Mouse (Mus musculus) midbrain, embryonic 15.5 days (tissue): ENCODE measurements around the gene Mgp. TPM values are rescaled to one million over a fixed set of nuclear protein-coding genes. Genes with fewer than 3 reads are reported as not detected.
"Not testable (repeated sequence)": the region's sequence is repeated elsewhere in the genome, so short reads cannot be mapped to it uniquely, and the experiment has no call there.

ENCODE experiments used
- ATAC-seq: fragments of 200-750 bp; cut with Nextera tagmentation; replicated peaks from 2 replicates; pipeline ENCODE4 v1.8.0; 2017; ENCODE audit warnings: moderate TSS enrichment
- H3K27ac ChIP-seq: fragments of 300-500 bp; sonication (generic); 2 replicates; pipeline ENCODE4 v1.5.1; 2015; ENCODE audit warnings: mild to moderate bottlenecking, inconsistent platforms
- H3K27me3 ChIP-seq: fragments of 300-500 bp; sonication (generic); replicated peaks from 2 replicates; pipeline ENCODE4 v1.6.1; 2015; ENCODE audit warnings: inconsistent platforms
- H3K36me3 ChIP-seq: fragments of 300-500 bp; sonication (generic); replicated peaks from 2 replicates; pipeline ENCODE4 v1.6.1; 2015; ENCODE audit warnings: inconsistent platforms
- H3K4me1 ChIP-seq: fragments of 300-500 bp; sonication (generic); 2 replicates; pipeline ENCODE4 v1.6.1; 2015; ENCODE audit warnings: inconsistent platforms
- H3K4me2 ChIP-seq: fragments of 300-500 bp; sonication (generic); 2 replicates; pipeline ENCODE4 v1.6.1; 2015; ENCODE audit warnings: inconsistent platforms, mild to moderate bottlenecking, moderate library complexity
- H3K4me3 ChIP-seq: fragments of 300-500 bp; sonication (generic); 2 replicates; pipeline ENCODE4 v1.5.1; 2015; ENCODE audit warnings: mild to moderate bottlenecking, inconsistent platforms
- H3K9ac ChIP-seq: fragments of 300-500 bp; sonication (generic); 2 replicates; pipeline ENCODE4 v1.6.1; 2015; ENCODE audit warnings: mild to moderate bottlenecking, inconsistent platforms
- H3K9me3 ChIP-seq: fragments of 300-500 bp; sonication (generic); 2 replicates; pipeline ENCODE4 v1.6.1; 2016; ENCODE audit warnings: inconsistent platforms
- WGBS: fragments of 180-500 bp; shearing (Covaris S2); methylation state at CpG from one replicate; pipeline ENCODE4 v1.1.7; 2015; ENCODE audit warnings: mixed read lengths; 5-methylcytosine and 5-hydroxymethylcytosine counted together
- polyA plus RNA-seq: library from polyadenylated mRNA; unstranded; fragments of >200 nt; fragmentation: Nextera tagmentation; extraction: Ambion mirVana; gene quantifications from 2 replicates; pipeline ENCODE4 v1.2.1, GENCODE M21; 2015

Gene Mgp
- polyA plus RNA-seq, 1 experiment from 2014 or later, result 14.8 TPM

DNA sequence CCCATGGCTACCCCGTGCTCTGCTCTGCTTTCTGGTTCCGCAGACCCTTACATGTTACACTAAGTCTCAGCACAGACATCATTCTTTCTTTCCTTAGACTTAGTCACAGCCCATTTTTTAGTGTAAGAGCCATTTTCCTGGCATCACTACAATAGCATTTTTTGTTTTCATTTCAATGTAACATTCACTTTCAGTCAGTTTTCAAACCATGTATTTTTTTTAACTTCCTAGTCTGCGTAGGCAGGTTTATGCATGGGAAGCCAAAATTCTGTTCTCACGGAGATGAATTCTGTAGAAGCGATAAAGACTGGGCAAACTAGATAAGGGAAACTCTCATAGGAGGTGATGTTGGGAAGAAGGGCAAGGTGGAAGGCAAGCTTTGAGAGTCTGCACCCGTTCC is 13.9 kb upstream of the Mgp start:
- ATAC-seq, result no peak
- Histone ChIP-seq H3K9ac (no peak overlapping the region), H3K4me1 (no peaks in the 10 kb centered on the region), H3K4me2 (no peak overlapping the region), H3K9me3 (no peaks in the 10 kb centered on the region), H3K27me3 (no peaks in the 10 kb centered on the region), H3K4me3 (no peak overlapping the region), H3K36me3 (no peaks in the 10 kb centered on the region), H3K27ac (no peak overlapping the region)
- WGBS, result 91% methylated on average over 6 of the region's 6 CpGs

DNA sequence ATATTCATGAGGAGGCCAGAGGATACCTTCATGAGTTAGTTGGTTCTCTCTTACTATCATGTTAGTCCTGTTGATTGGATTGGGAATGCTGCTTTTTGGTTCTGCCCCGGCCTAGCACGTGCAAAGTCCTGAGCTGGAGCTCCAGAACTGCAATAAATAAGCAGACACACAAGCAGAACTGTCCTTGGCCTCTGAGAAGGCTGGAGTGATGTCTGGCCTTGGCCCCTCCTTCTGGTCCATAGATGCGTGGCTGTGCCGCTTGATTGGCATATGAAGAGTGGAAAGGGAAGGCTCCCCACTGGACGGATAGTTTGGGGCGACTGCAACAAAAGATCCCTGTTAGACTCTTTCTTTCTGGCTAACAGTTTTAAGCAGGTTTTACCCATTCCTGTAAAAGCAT is 13.4 kb upstream of the Mgp start:
- Histone ChIP-seq H3K4me2 (no peak overlapping the region), H3K27me3 (no peaks in the 10 kb centered on the region), H3K4me3 (no peak overlapping the region), H3K9me3 (no peaks in the 10 kb centered on the region), H3K27ac (no peak overlapping the region), H3K9ac (no peak overlapping the region), H3K36me3 (no peaks in the 10 kb centered on the region), H3K4me1 (no peaks in the 10 kb centered on the region)
- WGBS, result 85% methylated on average over 6 of the region's 6 CpGs
- no peak for ATAC-seq

DNA sequence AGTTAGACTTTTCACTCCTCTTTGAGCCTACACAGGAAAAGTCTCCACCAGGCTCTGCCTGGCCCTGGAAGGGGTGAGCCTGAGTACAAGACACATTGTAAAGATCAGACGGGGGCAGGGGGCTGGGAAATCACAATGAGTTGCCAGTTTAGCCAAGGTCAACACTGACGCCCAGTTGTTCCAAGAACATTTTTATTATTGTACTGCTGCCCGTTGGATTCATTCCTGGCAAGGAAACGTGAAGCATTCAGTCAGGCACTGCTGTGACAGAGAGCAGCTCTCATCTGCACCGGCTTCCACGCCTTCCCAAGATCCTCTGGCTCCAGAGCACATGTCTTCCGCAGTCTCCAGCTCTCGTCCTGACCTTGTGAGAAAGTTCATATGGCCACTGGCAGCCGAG is 12.2 kb upstream of the Mgp start:
- no peaks in the 10 kb centered on the region for H3K4me1 ChIP-seq
- H3K36me3 ChIP-seq, result no peaks in the 10 kb centered on the region
- no peaks in the 10 kb centered on the region for H3K9me3 ChIP-seq
- H3K9ac ChIP-seq, result no peak overlapping the region
- no peak overlapping the region for H3K4me2 ChIP-seq
- ATAC-seq, result no peak
- H3K27ac ChIP-seq, result no peak overlapping the region
- H3K27me3 ChIP-seq, result no peaks in the 10 kb centered on the region
- H3K4me3 ChIP-seq, result no peak overlapping the region
- 81% methylated on average over 9 of the region's 9 CpGs for WGBS

DNA sequence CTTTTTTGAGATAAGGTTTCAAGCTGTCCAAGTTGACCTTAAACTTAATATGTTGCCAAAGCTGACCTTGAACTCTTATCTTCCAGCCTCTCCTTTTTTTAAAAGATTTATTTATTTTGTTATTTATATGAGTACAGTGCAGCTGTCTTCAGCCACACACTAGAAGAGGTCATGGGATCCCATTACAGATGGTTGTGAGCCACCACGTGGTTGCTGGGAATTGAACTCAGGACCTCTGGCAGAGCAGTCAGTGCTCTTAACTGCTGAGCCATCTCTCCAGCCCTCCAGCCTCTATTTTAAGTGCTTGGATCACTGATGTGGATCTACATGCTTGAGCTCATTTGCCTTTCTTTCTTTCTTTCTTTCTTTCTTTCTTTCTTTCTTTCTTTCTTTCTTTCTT is 9.1 kb upstream of the Mgp start:
- H3K9me3 ChIP-seq, H3K27ac ChIP-seq, ATAC-seq, H3K4me2 ChIP-seq, H3K27me3 ChIP-seq, H3K4me1 ChIP-seq, H3K36me3 ChIP-seq, H3K4me3 ChIP-seq, H3K9ac ChIP-seq: not testable (repeated sequence)
- WGBS, result 52% methylated on average over 1 of the region's 1 CpGs

DNA sequence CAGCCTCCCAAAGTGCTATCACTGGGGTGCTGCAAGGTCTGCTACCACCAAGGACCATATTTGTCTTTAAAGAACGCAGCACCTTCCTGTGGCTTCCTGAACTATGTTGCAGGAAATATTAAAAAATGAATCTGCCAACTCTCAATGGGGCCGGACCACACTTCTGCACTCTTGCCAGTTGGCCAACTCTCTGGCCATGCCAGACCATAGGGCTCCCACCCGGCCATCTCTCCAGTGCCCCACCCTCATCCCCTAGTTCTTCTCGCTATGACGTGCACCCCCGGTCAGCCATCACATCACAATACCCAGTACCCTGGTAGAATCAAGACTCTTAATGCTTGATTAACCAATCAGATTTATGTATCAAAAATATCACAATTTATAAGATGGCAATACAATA is 8.3 kb upstream of the Mgp start:
- Histone ChIP-seq H3K4me3 (no peak overlapping the region), H3K4me1 (no peaks in the 10 kb centered on the region), H3K9ac (no peak overlapping the region), H3K27ac (no peak overlapping the region), H3K36me3 (no peaks in the 10 kb centered on the region), H3K4me2 (no peak overlapping the region), H3K9me3 (no peaks in the 10 kb centered on the region), H3K27me3 (no peaks in the 10 kb centered on the region)
- WGBS, result 93% methylated on average over 6 of the region's 6 CpGs
- no peak for ATAC-seq

DNA sequence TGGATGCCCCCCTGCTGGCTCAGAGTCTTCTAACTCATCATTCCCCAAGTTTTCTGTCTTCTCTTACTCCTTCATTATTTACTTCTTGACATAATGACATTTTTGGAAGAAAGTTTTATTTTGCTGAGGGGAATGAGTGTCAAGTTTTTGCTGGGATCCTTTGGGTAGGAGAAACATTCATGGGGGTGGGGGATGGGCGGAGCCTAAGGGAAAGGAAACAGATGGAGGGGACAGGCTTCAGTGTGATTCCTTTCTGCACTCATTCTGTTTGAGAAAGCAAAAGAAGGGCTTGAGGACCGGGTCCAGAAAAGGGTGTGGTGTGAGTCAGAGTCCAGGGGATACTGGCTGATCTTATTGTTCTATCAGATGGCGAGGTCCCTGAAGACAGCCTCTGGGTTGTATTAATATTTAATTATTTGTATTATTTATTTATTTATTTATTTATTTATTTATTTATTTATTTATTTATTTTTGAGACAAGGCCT is 7.8 kb upstream of the Mgp start:
- Histone ChIP-seq H3K27ac (no peak overlapping the region), H3K9ac (no peak overlapping the region), H3K9me3 (no peaks in the 10 kb centered on the region), H3K4me1 (no peaks in the 10 kb centered on the region), H3K4me3 (no peak overlapping the region), H3K27me3 (no peaks in the 10 kb centered on the region), H3K36me3 (no peaks in the 10 kb centered on the region), H3K4me2 (no peak overlapping the region)
- WGBS, result 81% methylated on average over 3 of the region's 3 CpGs
- no peak for ATAC-seq

DNA sequence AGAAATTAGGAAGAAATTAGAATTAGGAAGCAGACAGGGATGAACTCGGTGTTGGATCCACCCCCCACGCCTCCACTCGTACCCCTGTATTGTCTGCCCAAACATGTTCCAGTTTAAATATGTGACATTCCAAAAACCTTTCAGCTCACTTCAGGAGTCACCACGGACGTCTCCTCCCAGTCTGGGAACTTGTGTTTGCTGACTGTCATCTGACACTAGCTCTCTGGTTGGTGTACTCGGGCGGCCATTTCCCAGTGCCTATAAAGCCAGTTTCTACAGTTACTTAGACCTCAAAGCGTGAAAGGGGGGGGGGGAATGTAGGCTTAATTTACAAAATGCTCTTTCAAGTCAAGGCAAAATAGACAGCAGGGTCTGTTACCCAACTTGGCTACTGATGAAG is 6.1 kb upstream of the Mgp start:
- Histone ChIP-seq H3K4me1 (no peaks in the 10 kb centered on the region), H3K27me3 (no peaks in the 10 kb centered on the region), H3K9me3 (no peaks in the 10 kb centered on the region)

DNA sequence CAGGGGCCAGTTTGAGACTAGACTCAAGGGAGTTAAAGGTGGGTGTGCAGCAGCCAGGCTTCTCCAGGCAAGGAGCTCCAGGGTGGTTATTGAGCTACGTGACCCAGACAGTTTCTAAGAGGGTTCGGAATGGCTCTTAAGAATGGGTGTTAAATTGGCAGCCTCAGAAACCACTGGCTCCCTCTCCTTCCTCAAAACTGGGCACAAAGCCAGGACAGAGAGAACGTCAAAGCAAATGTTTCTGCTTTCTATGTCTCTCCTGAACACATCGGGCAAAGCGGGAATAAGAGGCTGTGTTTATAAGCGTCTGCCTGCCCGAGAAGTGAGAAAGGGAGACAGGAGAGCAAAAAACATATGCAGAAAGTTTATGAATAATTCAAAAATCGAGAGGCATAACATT is 1.0 kb downstream of the Mgp start:
- Histone ChIP-seq H3K4me1 (no peaks in the 10 kb centered on the region; the same call in 1 of the 2 replicates), H3K9me3 (no peaks in the 10 kb centered on the region), H3K4me3 (no peak overlapping the region), H3K36me3 (no peaks in the 10 kb centered on the region), H3K9ac (no peak overlapping the region), H3K27me3 (no peaks in the 10 kb centered on the region), H3K27ac (no peak overlapping the region), H3K4me2 (no peak overlapping the region)
- 42% methylated on average over 8 of the region's 8 CpGs for WGBS
- ATAC-seq, result no peak

More for the DNA sequence above, 6.1 kb upstream of the Mgp start:
- no peaks in the 10 kb centered on the region for H3K36me3 ChIP-seq
- no peak overlapping the region for H3K4me2 ChIP-seq
- no peak for ATAC-seq
- 78% methylated on average over 8 of the region's 8 CpGs for WGBS
- H3K4me3 ChIP-seq, result no peak overlapping the region
- H3K9ac ChIP-seq, result no peak overlapping the region
- no peak overlapping the region for H3K27ac ChIP-seq

DNA sequence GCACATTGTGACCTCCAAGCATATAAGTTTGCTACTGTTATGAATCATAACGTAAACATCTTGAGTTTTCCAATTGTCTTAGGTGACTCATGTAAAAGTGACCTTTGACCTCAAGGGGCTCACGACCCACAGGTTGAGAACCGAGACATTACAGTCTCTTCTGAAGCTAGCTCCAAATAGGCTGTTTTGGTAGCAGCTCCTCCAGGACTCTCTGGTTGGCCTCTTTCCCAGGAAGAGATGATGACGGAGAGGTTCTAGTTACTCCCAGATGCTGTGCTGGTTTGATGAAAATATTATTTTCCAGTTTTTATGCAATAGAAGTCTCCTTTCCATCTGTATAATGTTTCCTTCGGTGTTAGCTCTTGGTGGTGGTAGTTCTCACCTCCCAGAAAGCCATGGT is 6.7 kb downstream of the Mgp start:
- H3K4me2 ChIP-seq, result no peak overlapping the region
- ATAC-seq, result no peak
- no peaks in the 10 kb centered on the region for H3K27me3 ChIP-seq
- H3K27ac ChIP-seq, result no peak overlapping the region
- H3K9me3 ChIP-seq, result no peaks in the 10 kb centered on the region
- H3K4me1 ChIP-seq, result no peaks in the 10 kb centered on the region
- H3K4me3 ChIP-seq, result no peak overlapping the region
- WGBS, result 85% methylated on average over 5 of the region's 5 CpGs
- no peaks in the 10 kb centered on the region for H3K36me3 ChIP-seq
- no peak overlapping the region for H3K9ac ChIP-seq

DNA sequence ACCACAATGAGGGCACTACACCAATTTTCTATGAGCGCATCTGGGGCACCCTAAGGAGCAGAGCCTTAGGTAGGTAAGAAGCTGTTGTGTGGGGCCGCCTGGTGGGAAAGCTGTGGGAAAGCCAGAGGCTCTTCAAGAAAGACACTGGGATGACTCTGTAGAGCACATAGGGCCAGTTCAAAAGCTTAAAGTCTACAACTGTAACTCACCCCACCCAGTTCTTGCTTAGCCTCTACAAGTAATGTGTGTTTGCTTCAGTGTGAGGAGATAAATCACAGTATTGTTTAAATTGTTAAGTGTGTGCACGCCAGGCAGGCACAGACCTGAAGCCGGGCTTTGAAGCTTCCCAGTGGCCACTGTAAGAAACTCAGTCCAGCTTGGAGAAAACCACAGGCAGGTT is 9.5 kb downstream of the Mgp start:
- no peak for ATAC-seq
- Histone ChIP-seq H3K27me3 (no peaks in the 10 kb centered on the region), H3K9ac (no peak overlapping the region), H3K4me3 (no peak overlapping the region), H3K27ac (no peak overlapping the region), H3K9me3 (no peaks in the 10 kb centered on the region), H3K4me2 (no peak overlapping the region), H3K4me1 (no peaks in the 10 kb centered on the region), H3K36me3 (no peaks in the 10 kb centered on the region)
- 83% methylated on average over 4 of the region's 4 CpGs for WGBS

DNA sequence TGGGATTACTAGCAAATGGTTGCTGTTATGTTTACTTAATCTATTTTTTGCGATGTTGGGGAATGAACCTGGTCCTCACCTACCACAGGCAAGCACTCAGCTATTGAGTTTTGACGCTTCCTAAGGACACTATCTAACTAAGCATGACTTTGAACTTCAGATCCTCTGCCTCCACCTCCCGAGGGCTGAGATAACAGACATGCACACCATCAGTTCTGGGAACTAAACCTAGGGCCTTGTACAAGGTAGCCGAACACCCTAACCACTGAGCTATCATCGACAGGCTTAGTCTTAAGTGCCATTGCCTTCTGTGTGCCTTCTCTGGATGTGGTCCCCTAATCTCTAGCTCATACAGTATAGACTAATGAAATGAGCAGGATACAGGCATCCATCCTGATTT is 10.3 kb downstream of the Mgp start:
- Histone ChIP-seq H3K9me3 (no peaks in the 10 kb centered on the region), H3K9ac (no peak overlapping the region), H3K36me3 (no peaks in the 10 kb centered on the region), H3K4me2 (no peak overlapping the region), H3K4me3 (no peak overlapping the region), H3K27me3 (no peaks in the 10 kb centered on the region), H3K27ac (no peak overlapping the region), H3K4me1 (no peaks in the 10 kb centered on the region)
- no peak for ATAC-seq
- WGBS, result 92% methylated on average over 5 of the region's 5 CpGs

DNA sequence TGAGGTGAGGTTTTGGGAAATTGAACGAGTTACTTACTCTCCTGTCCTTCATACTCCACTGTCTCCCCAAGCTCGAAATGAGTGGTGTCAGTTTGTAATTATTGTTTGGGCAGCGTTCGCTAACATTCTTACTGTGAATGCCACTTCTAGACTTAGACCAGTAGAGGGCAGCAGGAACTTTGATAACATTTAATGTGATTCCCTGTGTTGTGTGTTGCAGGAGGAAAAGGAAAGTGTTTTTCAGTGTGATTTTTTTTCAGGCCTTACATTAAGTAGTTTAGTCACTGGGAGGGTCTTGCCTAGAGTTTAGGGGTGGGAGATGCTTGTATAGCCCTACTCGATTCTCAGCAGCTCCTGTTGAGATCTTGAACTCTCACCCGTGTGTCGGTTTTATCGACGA is 14.6 kb downstream of the Mgp start:
- no peak overlapping the region for H3K4me3 ChIP-seq
- peak; percentile 43; the same call in 1 of the 2 replicates for ATAC-seq
- no peaks in the 10 kb centered on the region for H3K4me1 ChIP-seq
- no peak overlapping the region for H3K9ac ChIP-seq
- H3K4me2 ChIP-seq, result no peak overlapping the region
- no peaks in the 10 kb centered on the region for H3K27me3 ChIP-seq
- WGBS, result 49% methylated on average over 9 of the region's 9 CpGs
- no peaks in the 10 kb centered on the region for H3K36me3 ChIP-seq
- H3K27ac ChIP-seq, result no peak overlapping the region
- H3K9me3 ChIP-seq, result no peaks in the 10 kb centered on the region

DNA sequence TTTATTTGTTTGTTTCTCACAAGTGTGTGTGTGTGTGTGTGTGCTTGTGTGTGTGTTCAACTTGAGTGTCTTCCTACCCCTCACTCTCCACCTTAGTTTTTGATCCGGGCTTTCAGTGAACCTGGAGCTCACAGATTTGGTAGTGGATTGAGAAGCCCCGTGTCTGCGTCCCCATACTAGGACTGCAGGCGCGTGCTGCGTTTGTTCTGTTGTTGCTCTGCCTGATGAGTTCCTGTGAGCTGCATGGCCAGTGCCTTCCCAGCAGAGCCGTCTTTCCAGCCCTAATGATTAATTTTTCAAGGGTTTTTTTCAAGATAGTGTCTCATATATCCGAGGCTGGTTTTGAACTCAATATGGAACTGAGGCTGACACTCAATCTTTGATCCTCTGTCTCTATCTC is 17.2 kb downstream of the Mgp start:
- no peaks in the 10 kb centered on the region for H3K36me3 ChIP-seq
- 82% methylated on average over 8 of the region's 8 CpGs for WGBS

DNA sequence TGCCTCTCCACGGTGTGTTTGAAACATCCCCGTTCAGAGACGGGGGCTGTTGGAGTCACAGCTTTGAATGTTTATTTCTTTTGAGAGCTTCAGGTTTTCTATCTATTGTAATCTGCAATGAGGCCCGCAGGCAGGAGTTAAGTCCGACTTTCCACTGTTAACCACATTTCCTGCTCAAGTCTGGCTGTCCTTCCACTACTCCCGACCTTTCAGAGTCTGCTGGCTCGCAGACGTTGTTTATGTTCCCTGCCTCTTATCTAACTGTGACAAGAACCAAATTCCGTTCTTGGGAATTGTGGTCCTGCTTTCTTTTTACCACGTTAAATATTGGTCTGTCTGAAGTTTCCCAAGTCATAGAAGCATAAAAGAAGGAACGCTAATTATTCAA is 17.8 kb downstream of the Mgp start:
- Histone ChIP-seq H3K9me3 (no peaks in the 10 kb centered on the region), H3K27me3 (no peaks in the 10 kb centered on the region), H3K4me1 (peaks cover under 1% of the 10 kb centered on the region; the same call in 1 of the 2 replicates), H3K9ac (no peak overlapping the region), H3K4me3 (no peak overlapping the region), H3K36me3 (no peaks in the 10 kb centered on the region), H3K27ac (no peak overlapping the region), H3K4me2 (no peak overlapping the region)
- no peak for ATAC-seq
- WGBS, result 67% methylated on average over 11 of the region's 11 CpGs

More for the DNA sequence above, 17.2 kb downstream of the Mgp start:
- Histone ChIP-seq H3K4me1 (no peaks in the 10 kb centered on the region), H3K9ac (no peak overlapping the region), H3K4me2 (no peak overlapping the region), H3K9me3 (no peaks in the 10 kb centered on the region), H3K27me3 (no peaks in the 10 kb centered on the region), H3K4me3 (no peak overlapping the region), H3K27ac (no peak overlapping the region)
- ATAC-seq, result no peak
